Mouse (Mus musculus) G1E (cell line): Measurements from ENCODE around the gene Pmel. TPM values are rescaled to one million over a fixed set of nuclear protein-coding genes. Genes with fewer than 3 reads are reported as not detected.

Source experiments
- ATAC-seq: 2 replicates; pipeline ENCODE4 v1.8.0; 2016; ENCODE audit warnings: mild to moderate bottlenecking; ENCODE audit not compliant: insufficient number of reproducible peaks, poor library complexity, low FRiP score, severe bottlenecking; ENCODE audit errors: extremely low read depth
- DNase-seq: peaks from one replicate; pipeline ENCODE4 v3.0.0; 2012; ENCODE audit warnings: low spot score
- H3K27me3 ChIP-seq: 2 replicates; pipeline ENCODE4 v1.6.1; 2012; ENCODE audit warnings: mild to moderate bottlenecking, low read length, inconsistent platforms; ENCODE audit not compliant: insufficient read depth
- H3K36me3 ChIP-seq: replicated peaks from 2 replicates; pipeline ENCODE3; 2012; ENCODE audit warnings: mild to moderate bottlenecking, inconsistent platforms
- H3K4me1 ChIP-seq: 2 replicates; pipeline ENCODE4 v1.6.1; 2012; ENCODE audit warnings: low read depth, low read length, inconsistent platforms, mixed read lengths; ENCODE audit not compliant: insufficient read depth
- H3K4me3 ChIP-seq: 2 replicates; pipeline ENCODE4 v1.5.1; 2012; ENCODE audit warnings: low read depth, mild to moderate bottlenecking, inconsistent platforms, low read length, moderate library complexity, mixed read lengths
- H3K9me3 ChIP-seq: replicated peaks from 2 replicates; pipeline ENCODE4 v1.6.1; 2012; ENCODE audit warnings: inconsistent platforms
- CTCF ChIP-seq: IDR thresholded peaks from 2 replicates; pipeline ENCODE4 v1.5.1; 2012; ENCODE audit warnings: low read depth, low read length, inconsistent platforms, mixed read lengths
- GATA1 ChIP-seq: IDR thresholded peaks from 2 replicates; pipeline ENCODE4 v1.6.1; 2012; ENCODE audit warnings: borderline replicate concordance, low read length, inconsistent platforms, mixed read lengths
- GATA2 ChIP-seq: IDR thresholded peaks from 2 replicates; pipeline ENCODE4 v1.6.1; 2012; ENCODE audit warnings: low read depth, low read length, inconsistent platforms, borderline replicate concordance
- POLR2AphosphoS5 ChIP-seq: IDR thresholded peaks from 2 replicates; pipeline ENCODE4 v1.6.1; 2012; ENCODE audit warnings: low read depth, low read length, inconsistent platforms; ENCODE audit not compliant: insufficient replicate concordance
- TAL1 ChIP-seq: conservative IDR thresholded peaks from 2 replicates; pipeline ENCODE4 v1.6.1; 2012; ENCODE audit warnings: low read depth, low read length, inconsistent platforms, mixed read lengths
- polyA plus RNA-seq: library from polyadenylated mRNA; stranded (reverse); fragments of >175 nt; gene quantifications from 2 replicates; pipeline ENCODE4 v1.2.3, GENCODE M21; 2012
- total RNA-seq, 2 experiments: library from RNA; stranded (forward) in 1 of 2; stranded (reverse) in 1 of 2; fragments of 200-1000 nt in 1 of 2; fragments of >200 nt in 1 of 2; fragmentation: Nextera tagmentation in 1 of 2; gene quantifications; 2 replicates each; pipeline ENCODE4 v1.2.3; 2014 to 2017

The Pmel gene
- total RNA-seq (2014; fragmentation: Nextera tagmentation), result 0.58 and 2.4 TPM in 2 replicates
- total RNA-seq (2017), result 0.76 and 1.0 TPM in 2 replicates
- polyA plus RNA-seq, result 0.05 and 0.06 TPM in 2 replicates

DNA sequence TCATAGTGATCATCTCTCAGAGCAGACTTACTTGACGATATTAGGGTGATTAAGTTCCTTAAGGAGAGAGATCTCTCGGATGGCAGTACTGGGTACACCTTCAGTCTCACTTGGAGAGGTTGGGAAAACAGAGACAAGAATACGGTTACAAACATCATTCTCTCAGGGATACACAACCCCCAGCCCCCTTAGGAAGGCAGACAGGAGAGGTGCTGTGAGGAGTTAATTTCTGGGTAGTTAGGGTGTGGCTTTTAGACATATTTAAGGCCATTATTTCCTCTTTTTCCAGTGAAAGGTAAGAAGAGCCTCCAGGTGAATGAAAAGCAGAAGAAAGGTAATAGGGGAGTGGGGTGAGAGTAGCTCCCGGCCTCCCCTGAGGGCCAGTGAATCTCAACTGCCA is at the start of gene Pmel:
Gene Pmel (plus strand): TSS at position 301 of the 400 bp plus-strand sequence.
- Histone ChIP-seq H3K27me3 (no peaks in the 10 kb centered on the region), H3K4me3 (peak within 1 kb of the TSS; percentile 86), H3K36me3 (peaks cover 47% of the 10 kb centered on the region), H3K4me1 (peaks cover 51% of the 10 kb centered on the region), H3K9me3 (no peaks in the 10 kb centered on the region)
- DNase-seq (peak; percentile 24), ATAC-seq (no peak)
- TF ChIP-seq GATA2 (no peak), CTCF (no peak), GATA1 (no peak), TAL1 (no peak), POLR2AphosphoS5 (no peak)

DNA sequence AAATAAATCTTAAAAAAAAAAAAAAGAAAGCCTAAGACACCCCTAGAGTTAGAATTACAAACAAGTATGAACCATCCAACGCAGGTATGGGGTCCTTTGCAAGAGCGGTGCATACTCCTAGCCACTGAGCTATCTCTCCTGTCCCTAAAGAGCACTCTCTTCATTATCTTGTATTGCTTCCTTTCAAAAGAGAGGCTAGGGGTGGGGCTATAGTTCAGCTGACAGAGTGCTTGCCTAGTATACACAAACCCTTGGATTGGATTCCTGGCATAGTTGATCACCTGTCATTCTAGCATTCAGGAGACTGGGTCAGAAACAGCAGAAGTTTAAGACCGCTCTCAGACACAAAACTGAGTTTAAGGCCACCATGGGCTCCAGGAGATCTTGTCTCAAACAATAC is 48.7 kb upstream of the Pmel start:
- no peaks in the 10 kb centered on the region for H3K36me3 ChIP-seq
- no peak for ATAC-seq
- no peak overlapping the region for H3K4me3 ChIP-seq
- no peak for DNase-seq
- H3K27me3 ChIP-seq, result peaks cover 31% of the 10 kb centered on the region
- H3K4me1 ChIP-seq, result peaks cover 18% of the 10 kb centered on the region
- H3K9me3 ChIP-seq, result no peaks in the 10 kb centered on the region
- no peak for TF ChIP-seq GATA1
- no peak for TF ChIP-seq POLR2AphosphoS5
- no peak for TF ChIP-seq TAL1
- no peak for TF ChIP-seq GATA2
- no peak for TF ChIP-seq CTCF

DNA sequence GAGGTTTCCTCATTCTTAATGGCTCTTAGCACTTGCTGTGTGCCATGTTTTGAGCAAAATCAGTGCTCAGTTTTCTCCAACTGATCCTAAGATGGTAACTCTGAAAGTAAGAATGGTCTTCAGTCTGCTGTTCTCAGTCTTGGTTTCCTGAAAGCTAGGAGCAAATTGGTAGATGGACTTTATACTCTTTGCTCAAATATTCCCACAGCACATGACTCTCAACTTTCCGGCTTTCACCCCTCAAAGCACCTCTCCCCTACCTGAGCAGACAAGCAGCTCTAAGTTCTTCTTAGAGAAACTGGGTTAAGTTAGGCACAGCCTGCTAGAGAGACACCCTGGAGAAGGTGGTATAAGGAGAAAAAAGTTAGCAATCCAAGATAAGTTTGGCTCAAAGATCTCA is 47.3 kb upstream of the Pmel start:
- peaks cover 18% of the 10 kb centered on the region for H3K4me1 ChIP-seq
- TF ChIP-seq CTCF (no peak), TAL1 (no peak), GATA2 (no peak), POLR2AphosphoS5 (no peak), GATA1 (no peak)
- H3K27me3 ChIP-seq, result peaks cover 35% of the 10 kb centered on the region
- ATAC-seq (no peak), DNase-seq (no peak)
- no peaks in the 10 kb centered on the region for H3K36me3 ChIP-seq
- no peaks in the 10 kb centered on the region for H3K9me3 ChIP-seq
- H3K4me3 ChIP-seq, result no peak overlapping the region

DNA sequence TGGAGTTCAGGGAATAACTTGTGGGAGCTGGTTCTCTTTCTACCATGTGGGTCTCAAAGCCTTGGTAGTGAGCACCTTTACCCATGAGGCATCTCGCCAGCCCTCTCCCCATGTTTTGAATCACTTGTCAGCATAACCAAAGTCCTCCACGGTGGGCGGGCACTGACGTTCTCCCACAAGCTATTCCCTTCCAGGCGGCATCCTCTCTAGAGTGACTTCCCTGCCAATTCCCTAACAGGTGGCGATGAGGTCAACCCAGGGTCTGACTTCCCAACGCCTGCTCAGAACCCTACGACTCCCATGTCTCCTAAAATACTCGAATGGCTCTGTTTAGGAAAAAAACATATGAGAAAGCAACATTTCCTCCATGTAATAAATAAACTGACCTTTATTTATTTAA is 46.2 kb upstream of the Pmel start:
- no peaks in the 10 kb centered on the region for H3K9me3 ChIP-seq
- no peaks in the 10 kb centered on the region for H3K36me3 ChIP-seq
- peaks cover 26% of the 10 kb centered on the region for H3K4me1 ChIP-seq
- peaks cover 35% of the 10 kb centered on the region for H3K27me3 ChIP-seq
- no peak for ATAC-seq
- TF ChIP-seq GATA2 (no peak), CTCF (no peak), TAL1 (no peak), GATA1 (no peak), POLR2AphosphoS5 (no peak)
- DNase-seq, result no peak
- H3K4me3 ChIP-seq, result no peak overlapping the region

DNA sequence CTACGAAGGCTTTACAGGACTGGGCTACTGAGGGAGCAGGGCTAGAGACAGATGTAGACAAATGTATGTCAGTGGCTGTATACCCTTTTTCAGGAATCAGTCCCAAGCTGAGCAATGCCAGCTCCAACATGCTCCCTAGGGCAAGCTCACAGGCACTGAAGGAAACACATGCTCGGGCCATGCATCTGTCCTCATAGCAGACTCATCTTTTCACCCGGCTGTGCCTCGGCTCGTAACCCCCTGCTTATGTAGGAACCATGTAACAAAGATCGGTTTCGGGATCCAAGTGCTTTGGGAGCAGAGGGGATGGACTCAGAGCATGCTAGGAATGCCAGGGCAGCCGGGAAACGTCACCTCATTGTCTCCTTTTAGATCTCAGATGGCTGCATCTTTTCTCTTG is 44.5 kb upstream of the Pmel start:
- no peak for ATAC-seq
- DNase-seq, result no peak

DNA sequence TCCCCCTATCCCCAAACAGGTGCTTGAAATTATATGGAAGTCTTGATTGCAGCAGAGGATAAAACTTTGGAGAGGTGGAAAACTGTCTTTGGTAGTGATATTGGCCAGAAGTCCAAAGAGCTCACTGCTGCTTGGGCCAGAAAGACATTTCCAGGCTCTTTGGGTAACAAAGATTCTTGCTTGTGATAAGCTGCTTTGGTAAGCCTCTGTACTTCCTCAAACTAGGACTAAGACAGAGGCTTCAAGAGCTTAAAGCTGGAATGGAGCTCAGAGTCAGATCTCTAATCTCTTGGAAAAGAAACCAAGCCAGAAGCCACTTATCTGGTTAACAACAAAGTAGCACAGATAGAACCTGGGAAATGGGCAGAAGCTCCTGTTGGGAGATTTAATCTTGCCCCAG is 41.5 kb upstream of the Pmel start:
- H3K9me3 ChIP-seq, result no peaks in the 10 kb centered on the region
- peaks cover 40% of the 10 kb centered on the region for H3K4me1 ChIP-seq
- H3K36me3 ChIP-seq, result no peaks in the 10 kb centered on the region
- H3K4me3 ChIP-seq, result no peak overlapping the region
- DNase-seq, result no peak
- no peak for ATAC-seq
- no peak for TF ChIP-seq TAL1
- no peak for TF ChIP-seq GATA2
- TF ChIP-seq CTCF, result no peak
- TF ChIP-seq GATA1, result no peak
- no peak for TF ChIP-seq POLR2AphosphoS5
- H3K27me3 ChIP-seq, result peaks cover 20% of the 10 kb centered on the region

More for the DNA sequence above, 44.5 kb upstream of the Pmel start:
- H3K4me1 ChIP-seq, result peaks cover 42% of the 10 kb centered on the region
- H3K27me3 ChIP-seq, result peaks cover 31% of the 10 kb centered on the region
- no peak overlapping the region for H3K4me3 ChIP-seq
- TF ChIP-seq CTCF (no peak), GATA2 (no peak), TAL1 (no peak), GATA1 (no peak), POLR2AphosphoS5 (no peak)
- no peaks in the 10 kb centered on the region for H3K9me3 ChIP-seq
- no peaks in the 10 kb centered on the region for H3K36me3 ChIP-seq

DNA sequence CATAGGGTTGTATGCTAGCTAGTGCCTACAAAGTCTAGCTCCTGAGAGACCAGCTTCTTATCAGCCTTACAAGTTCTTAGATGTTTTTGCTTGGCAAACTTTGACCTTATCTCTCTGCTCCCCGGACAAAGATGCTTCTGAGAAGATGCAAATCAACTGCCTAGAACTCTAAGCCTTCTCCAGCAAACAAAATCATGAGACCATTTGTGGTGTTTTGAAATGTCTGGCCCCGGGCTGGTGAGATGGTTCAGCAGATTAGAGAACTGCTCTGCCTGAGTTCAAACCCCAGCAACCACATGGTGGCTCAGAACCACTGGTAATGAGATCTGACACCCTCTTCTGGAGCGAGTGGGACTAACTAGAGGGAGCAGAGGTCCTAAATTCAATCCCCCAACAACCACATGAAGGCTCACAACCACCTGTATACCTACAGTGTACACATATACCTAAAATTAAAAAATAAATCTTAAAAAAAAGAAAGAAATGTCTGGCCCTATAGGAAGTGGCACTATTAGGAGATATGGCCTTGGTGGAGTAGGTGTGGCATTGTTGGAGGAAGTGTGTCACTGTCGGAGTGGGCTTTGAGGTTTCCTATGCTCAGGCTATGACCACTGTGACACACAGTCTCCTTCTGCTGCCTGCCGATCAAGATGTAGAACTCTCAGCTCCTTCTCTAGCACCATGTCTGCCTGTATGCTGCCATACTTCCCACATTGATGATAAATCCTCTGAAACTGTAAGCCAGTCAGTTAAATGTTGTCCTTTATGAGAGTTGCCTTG is 40.4 kb upstream of the Pmel start:
- peaks cover 19% of the 10 kb centered on the region for H3K27me3 ChIP-seq
- TF ChIP-seq TAL1 (no peak), GATA1 (no peak), GATA2 (no peak), POLR2AphosphoS5 (no peak), CTCF (no peak)
- H3K4me3 ChIP-seq, result peak overlapping the region; percentile 17; the same call in 1 of the 2 replicates
- ATAC-seq (peak; percentile 34; the same call in 1 of the 2 replicates), DNase-seq (no peak)
- H3K9me3 ChIP-seq, result no peaks in the 10 kb centered on the region
- peaks cover 41% of the 10 kb centered on the region for H3K4me1 ChIP-seq
- H3K36me3 ChIP-seq, result no peaks in the 10 kb centered on the region
